Mouse (Mus musculus) heart, adult 18-20 months (tissue): ENCODE data around the gene 9230112D13Rik. TPM values are rescaled to one million over a fixed set of nuclear protein-coding genes. Genes with fewer than 3 reads are reported as not detected.

Experiments
- DNase-seq, 2 experiments: peaks; one replicate each; pipeline ENCODE4 v3.0.0; 2021 to 2022; ENCODE audit warnings: mixed read lengths in 1 of 2
- total RNA-seq, 2 experiments: library from RNA; stranded (reverse); gene quantifications; 2 replicates each; pipeline ENCODE4 v1.2.3; 2021

The 9230112D13Rik gene
- total RNA-seq, 2 experiments from 2014 or later = not detected

GRCm38 (mm10) chr14:34541896-34542295, 19.3 kb upstream of the 9230112D13Rik start:
- DNase-seq = no peak

GRCm38 (mm10) chr14:34540685-34541162, 18.1 kb upstream of the 9230112D13Rik start:
- peak; percentile 75 to 76 for DNase-seq

DNA sequence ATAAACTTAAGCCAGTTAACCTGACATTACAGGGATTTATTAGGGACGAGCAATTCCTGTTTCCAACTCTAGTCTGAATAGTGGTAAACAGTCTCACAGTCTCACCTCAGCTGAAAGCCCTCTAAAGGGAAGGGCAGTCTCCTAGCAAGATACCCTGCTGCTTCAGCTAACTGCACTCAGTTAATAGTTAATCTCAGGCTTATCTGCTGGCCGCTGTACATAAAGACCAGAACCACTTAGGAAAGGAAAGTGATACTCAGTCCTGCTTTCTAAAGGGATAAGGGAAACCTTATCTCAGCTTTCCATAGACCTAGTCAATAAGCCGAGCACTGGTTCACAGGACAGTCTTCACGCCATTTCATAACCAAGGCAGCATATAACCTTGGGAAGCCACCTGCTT, 13.3 kb upstream of the 9230112D13Rik start:
- DNase-seq = no peak

GRCm38 (mm10) chr14:34533537-34533936, 10.9 kb upstream of the 9230112D13Rik start:
- no peak for DNase-seq

- DNase-seq = no peak
Measured at GRCm38 (mm10) chr14:34532536-34532935, 9.9 kb upstream of the 9230112D13Rik start.

DNA sequence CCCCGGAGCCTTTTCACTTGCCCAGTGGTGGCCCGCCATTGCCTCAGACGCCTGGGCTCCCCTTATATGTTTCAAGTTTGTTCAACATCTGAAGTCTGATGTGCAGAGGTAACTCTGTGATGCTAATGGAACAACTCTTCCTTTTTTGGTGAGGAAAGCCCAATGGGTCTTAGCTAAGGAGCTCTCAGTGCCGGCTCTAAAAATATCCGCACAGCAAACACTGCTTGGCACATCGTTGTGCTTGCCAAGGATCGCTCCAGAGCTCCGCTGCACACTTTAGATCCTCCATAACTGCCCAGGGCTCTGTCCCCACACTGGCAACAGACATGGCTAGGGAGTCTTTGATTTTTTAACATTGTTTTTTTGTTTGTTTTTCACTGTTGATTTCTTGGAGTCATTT, 6.2 kb upstream of the 9230112D13Rik start:
- DNase-seq = peak in 1 of 2 experiments; percentile 55

DNA sequence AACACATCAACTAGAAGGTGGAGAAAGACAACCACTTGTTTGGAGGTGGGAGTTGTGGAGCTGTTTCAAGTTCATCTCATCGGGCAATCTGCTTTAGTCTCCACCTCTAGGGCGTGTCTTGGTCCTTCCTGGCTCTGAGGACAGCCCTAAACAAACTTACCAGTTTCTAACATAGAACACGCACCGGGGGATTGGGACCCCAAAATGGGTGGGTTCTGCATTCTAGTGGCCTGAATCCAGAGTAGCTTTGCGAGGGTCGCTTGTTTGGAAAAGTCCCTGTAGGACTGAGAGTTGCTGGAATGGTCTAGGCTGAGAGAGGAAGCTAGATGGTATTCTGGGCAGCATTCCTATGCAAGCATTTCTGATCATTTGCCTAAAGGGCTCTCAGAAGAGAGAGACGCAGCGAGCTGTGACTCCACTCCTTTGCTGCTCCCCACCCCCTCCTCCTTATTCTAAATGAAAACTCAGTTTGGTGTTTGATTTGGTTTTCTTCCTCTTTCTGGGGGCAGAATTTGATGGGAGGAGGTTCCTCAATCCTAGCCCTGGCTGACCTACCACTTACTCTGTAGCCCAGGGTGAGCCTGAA, 4.5 kb downstream of the 9230112D13Rik start:
- DNase-seq = no peak

- no peak for DNase-seq
Measured at GRCm38 (mm10) chr14:34516960-34517577, 5.5 kb downstream of the 9230112D13Rik start.

- no peak for DNase-seq
Measured at GRCm38 (mm10) chr14:34515860-34516259, 6.7 kb downstream of the 9230112D13Rik start.

GRCm38 (mm10) chr14:34514120-34514519, 8.5 kb downstream of the 9230112D13Rik start:
- peak; percentile 59 to 60 for DNase-seq

DNA sequence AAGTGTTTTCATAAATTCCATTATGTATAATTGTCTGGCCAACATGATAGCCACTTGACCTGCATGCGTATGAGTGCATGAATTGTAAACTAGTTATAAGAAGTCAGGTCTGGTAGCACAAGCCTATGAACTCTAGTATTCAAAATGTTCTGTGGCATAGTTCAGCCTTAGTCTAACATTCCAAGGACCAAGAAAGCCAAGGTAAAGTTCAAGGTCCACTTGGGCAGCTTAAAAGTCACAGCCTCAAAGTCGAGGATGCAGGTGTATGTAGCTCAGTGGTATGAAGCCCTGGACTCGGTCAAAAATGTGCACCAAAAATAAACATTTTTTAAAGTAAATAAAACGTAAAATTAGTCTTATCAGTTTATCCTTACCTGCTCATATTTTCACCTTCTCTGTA, 10.0 kb downstream of the 9230112D13Rik start:
- DNase-seq = no peak

GRCm38 (mm10) chr14:34511901-34512300, 10.7 kb downstream of the 9230112D13Rik start:
- DNase-seq = no peak

- DNase-seq = no peak
Measured at GRCm38 (mm10) chr14:34508842-34509439, 13.7 kb downstream of the 9230112D13Rik start.

GRCm38 (mm10) chr14:34508187-34508840, 14.3 kb downstream of the 9230112D13Rik start:
- no peak for DNase-seq

GRCm38 (mm10) chr14:34505309-34505708, 17.3 kb downstream of the 9230112D13Rik start:
- no peak for DNase-seq

GRCm38 (mm10) chr14:34504377-34504776, 18.2 kb downstream of the 9230112D13Rik start:
- no peak for DNase-seq

DNA sequence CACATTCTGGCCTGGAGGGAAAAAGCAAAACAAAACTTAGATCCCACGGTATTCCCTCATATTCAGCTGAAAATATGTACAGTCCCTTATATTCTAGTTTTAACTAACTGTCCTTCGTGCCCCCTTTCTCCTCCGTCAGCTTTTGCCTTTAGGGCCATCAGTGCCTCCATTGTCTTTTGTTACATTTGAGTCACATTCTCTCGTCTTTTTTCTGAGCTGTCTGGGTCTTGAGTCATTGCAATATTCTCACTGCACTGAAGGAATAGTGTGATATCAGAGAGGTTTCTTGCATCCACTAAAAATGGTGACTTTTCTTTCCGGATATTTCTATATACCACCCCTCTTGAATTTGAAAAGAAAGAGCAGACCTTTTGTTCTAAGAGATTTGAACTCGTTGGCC, 18.8 kb downstream of the 9230112D13Rik start:
- DNase-seq = no peak

- DNase-seq = no peak
Measured at GRCm38 (mm10) chr14:34503325-34503647, 19.3 kb downstream of the 9230112D13Rik start, which contains the start of gene Bmpr1a. Gene Bmpr1a (minus strand): TSS chr14:34503341.

- peak; percentile 90 to 91 for DNase-seq
Measured at GRCm38 (mm10) chr14:34502475-34503324, 19.9 kb downstream of the 9230112D13Rik start.

GRCm38 (mm10) chr14:34501804-34502474, 20.7 kb downstream of the 9230112D13Rik start:
- DNase-seq = peak; percentile 52 to 69

GRCm38 (mm10) chr14:34501447-34501803, 21.2 kb downstream of the 9230112D13Rik start:
- DNase-seq = peak in 1 of 2 experiments; percentile 60

DNA sequence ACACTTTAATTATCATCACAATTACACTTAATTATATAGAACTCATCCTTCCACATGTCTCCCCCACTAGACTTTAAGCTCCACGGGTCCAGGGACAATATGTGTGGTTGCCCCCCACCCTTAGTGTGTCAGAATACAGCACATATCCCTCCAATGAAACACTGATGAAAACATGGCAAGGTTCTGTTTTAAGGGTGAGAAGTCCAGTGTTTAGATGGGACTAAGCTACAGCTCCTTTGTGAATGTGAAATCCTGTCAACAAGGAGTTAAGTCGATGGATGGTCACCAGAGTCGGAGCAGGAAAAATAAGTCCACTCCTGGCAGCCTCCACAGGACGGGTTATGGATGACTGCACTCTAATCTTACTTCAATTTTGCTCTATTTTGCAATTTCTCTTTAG, 22.3 kb downstream of the 9230112D13Rik start:
- DNase-seq = no peak
